Mouse (Mus musculus): ENCODE measurements around the gene Ftcd.

- TF ChIP-seq USF1 (IDR thresholded peaks at IDR 0.05; ENCODE audit: low read depth) (no peak), POLR2AphosphoS2 (IDR thresholded peaks at IDR 0.05; ENCODE audit: insufficient read length, low read depth) (no peak)
Measured at GRCm38 (mm10) chr10:76531828-76532227, 43.6 kb upstream of the Ftcd start.
